Mouse (Mus musculus): ENCODE data around the gene Cacna2d1.

The Cacna2d1 gene

DNA sequence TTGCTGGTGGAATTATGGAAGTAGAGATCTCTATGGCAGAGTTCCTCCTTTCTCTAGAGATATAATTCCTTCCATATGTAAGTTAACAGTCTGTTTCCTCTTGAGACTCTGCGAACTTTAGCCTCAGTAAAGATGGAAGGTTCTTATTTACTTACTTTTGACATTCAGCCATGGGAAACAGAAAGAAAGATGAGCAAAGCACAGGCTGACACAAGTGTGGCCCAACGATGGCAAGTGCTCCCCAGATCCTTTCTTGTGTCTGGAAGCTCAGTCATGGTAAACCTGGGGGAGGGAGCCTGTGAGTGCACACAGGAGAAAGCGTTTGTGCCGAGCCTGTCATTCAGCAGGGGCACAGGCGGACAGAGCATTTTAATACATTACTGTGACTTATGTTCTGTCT lies 48.9 kb downstream of the Cacna2d1 start:
- no peak for DNase-seq (ENCODE audit: low spot score in 2 of 2)

DNA sequence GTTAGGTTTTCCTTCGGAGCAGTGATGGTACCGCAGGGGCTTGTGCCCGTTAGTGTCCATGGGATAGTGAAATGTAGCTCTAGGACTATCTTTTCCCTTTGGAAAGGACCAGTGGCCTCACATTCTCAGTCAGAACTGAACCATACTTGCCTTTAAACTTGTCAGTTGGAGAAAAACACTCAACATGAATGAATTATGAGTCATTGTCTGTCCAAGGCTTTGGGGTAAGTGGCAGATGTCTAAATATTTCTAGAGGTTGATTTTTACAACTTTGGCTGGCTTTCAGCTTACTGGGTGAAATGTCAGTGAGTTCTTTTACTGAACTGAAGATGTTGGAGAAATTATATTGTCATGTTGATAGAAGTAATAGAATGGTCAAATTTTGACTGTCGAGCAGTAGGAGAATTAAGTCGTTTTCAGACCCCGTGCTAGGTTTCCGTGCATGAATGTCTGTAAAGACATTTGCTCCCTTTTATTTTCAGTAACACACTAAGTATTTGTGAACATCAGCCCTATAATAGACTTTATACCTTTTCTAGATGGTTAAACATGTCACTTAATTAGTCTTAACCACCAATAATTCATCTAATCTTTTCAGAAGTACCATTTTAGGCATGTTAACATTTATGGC lies 50.9 kb downstream of the Cacna2d1 start:
- DNase-seq (ENCODE audit: low spot score in 2 of 2) = no peak

GRCm38 (mm10) chr5:15985901-15986300 lies 51.4 kb downstream of the Cacna2d1 start:
- DNase-seq (ENCODE audit: low spot score in 2 of 2) = no peak

DNA sequence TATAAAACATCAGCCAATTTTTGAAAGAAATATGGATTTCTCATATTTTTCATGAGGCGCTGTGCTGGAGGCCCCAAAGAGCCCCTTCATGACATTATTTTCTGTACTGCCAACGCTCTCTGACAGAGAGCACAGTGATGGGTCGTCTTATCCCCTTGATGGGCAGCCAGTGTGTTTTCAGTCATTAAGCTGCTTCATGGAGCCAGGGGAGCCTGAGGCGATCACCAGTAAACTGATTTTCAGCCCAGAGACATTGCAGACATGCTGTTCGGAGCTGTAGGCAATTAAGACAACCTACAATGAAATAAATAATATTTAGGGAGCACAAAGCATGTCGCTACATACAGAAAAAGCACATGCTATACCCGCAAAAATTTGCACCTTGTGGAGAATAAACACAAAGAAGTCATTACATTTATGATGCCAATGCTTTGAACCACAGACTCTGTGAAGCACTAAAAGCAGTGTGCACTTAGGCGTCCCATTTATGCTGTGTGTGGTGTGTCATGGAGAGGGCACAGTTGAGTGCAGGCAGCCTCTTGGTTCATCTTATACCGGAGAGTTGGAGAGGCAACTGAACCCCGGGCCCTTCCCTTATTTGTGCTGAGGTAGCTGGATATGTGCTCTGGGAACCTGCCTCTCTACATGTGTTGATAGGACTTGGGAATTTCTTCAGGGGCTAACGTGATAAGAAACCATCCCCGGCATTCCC lies 57.1 kb downstream of the Cacna2d1 start:
- no peak for DNase-seq (ENCODE audit: low spot score in 2 of 2)

DNA sequence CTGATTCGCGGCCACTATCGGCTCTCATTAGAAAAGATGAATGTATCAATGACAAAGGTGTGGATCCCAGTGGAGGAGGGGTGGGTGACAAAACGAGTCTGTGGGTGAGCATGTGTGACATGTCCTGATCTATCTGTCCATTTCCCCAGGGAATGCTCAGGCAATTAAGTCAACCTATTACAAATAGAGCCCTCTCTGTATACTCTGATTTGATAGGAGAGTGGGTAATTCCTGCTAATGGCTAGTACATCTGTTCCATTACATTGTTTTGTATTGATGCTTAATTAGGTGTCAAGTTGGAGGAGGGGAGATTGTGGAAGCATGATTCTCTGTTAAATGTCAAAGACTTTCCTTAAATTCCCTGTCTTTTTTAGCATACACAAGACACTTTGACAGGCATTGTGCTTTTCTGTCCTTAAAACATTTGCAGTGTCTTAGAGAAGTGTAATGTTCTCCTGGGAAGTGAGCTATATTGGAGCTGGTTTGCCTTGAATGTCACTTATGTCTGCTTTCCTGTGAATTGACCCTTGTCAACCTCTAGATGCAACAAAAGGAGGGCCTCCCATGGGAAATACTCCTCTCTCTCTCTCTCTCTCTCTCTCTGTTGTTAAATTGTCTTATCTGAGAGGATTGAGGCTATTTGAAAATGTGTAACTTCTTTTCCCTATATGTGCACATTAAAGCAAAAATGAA lies 58.9 kb downstream of the Cacna2d1 start:
- no peak for DNase-seq (ENCODE audit: low spot score in 2 of 2)

GRCm38 (mm10) chr5:15997190-15997589 lies 62.7 kb downstream of the Cacna2d1 start:
- DNase-seq (ENCODE audit: low spot score in 2 of 2) = no peak

DNA sequence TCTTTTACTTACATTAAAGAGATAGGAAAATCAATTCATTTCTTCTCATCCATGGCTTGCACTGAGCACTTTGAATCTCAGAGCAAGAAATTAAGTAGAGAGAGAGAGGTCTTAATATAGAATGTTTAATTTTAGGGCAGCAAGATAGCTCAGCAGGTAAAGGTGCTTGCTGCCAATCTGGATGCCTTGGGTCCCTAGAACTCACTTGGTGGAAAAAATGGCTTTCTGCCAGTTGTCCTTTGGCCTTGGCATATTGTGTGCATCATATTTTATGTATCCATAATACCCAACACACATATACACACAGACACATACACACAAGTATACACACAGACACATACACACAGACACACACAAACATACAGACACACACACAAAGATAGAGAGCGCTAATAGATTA lies 63.3 kb downstream of the Cacna2d1 start:
- DNase-seq (ENCODE audit: low spot score in 2 of 2) = no peak

DNA sequence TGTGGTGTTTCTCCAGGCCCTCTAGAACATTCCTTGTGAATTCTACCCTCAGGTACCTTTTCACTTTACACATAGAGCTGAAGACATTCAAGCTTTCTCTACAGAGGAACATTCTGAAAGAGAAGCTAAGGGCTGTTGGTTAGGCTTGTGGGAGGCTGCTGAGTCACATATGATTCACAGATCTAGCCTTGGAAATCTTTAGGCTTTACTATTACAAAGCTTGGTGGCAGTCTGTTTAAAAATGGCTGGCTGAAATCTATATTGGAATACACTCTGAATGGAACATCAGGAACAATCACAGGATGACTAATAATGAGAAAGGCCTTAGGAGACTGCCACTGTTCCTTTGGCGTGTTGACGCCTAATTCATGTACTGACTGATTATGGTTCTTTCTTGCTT lies 66.4 kb downstream of the Cacna2d1 start:
- no peak for DNase-seq (ENCODE audit: low spot score in 2 of 2)

DNA sequence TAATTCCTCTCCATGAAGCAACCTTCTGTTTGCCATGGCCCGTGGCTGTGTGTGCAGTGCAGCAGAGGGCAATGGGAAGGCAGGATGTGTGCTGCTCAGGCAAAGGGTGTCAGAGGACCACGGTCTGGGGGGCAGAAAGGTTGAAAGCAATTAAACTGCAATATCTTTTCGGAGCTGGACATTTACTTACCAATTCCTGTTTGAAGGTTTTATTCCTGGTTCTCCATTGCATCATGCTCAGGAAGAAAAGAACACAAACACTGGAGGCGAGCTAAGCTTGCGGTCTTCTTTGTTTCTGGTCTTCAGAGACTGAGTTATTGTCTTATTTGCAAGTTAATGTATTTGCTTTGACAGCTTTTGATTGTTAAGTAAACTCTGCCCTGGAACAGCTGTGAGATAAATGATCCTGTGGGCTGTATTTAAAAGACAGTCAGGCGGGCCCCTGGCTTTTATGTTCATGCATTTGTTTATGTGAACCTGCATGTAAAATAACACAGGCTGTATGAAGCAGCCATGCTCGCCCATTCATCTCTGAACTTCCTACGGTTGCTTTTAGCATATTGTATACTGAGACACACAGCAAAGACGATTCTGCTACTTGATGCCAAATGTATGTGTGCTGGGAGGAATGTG lies 68.1 kb downstream of the Cacna2d1 start:
- no peak for DNase-seq (ENCODE audit: low spot score in 2 of 2)

DNA sequence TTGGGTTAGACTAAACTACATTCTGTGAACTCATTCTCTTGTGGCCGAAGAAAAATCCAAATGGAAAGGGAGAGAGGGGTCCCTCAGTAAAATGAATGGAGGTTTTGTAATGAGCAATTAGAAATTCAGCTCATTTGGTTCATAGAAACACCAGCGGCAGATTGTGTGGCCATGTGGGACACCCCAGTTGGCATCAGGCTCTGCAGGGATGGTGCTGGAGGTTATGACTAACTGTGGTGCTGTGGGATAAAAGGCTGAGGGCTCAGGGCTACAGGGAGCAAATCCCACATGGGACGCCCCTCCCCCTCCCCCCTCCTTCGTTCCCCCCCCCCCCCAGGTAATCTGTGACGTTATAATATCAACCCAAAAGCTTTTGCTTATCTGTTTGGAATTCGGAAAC lies 69.8 kb downstream of the Cacna2d1 start:
- no peak for DNase-seq (ENCODE audit: low spot score in 2 of 2)

- no peak for DNase-seq (ENCODE audit: low spot score in 2 of 2)
These were observed 72.5 kb downstream of the Cacna2d1 start for GRCm38 (mm10) chr5:16006964-16007363.

DNA sequence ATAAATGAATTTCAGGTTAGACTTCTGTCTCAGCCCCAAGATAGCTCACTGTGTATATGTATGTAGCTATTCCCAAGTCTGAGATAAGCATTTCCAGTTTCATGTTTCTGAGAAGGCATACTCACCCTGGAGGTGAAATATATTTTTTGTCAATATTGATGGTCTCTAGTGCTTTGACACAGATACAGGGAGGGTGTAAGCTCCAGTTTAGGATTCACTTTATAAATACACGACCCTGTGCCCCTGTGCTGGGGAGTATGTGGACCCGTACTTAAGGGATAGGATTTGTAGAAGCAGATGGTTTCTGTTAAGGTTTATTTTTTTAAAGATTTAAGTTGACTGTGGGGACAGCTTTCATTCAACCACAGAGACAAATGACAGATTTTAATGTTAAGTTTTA lies 79.2 kb downstream of the Cacna2d1 start:
- DNase-seq (ENCODE audit: low spot score in 2 of 2) = no peak

- no peak for DNase-seq (ENCODE audit: low spot score in 2 of 2)
These were observed 79.9 kb downstream of the Cacna2d1 start for GRCm38 (mm10) chr5:16014392-16014791.

- no peak for DNase-seq (ENCODE audit: low spot score in 2 of 2)
These were observed 90.3 kb downstream of the Cacna2d1 start for GRCm38 (mm10) chr5:16024626-16025417.

DNA sequence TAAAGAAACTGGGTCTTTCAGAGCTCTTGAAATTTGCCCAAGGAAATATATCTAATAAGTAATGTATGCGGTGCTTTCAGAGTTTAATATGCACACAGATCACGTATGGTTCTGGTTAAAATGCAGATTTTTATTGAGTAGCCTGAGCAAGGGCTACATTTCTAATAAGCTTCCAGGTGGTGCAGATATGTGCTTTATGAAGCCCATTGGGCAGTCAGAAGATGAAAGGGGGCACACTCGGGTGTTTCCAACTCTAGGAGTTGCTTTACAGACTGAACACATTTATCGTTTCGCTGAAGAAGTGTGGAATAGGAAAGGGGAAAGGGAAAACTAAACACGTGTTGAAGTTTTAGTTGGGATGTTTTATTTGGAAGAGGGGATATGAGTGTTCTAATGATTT lies 94.4 kb downstream of the Cacna2d1 start:
- DNase-seq (ENCODE audit: low spot score in 2 of 2) = no peak

DNA sequence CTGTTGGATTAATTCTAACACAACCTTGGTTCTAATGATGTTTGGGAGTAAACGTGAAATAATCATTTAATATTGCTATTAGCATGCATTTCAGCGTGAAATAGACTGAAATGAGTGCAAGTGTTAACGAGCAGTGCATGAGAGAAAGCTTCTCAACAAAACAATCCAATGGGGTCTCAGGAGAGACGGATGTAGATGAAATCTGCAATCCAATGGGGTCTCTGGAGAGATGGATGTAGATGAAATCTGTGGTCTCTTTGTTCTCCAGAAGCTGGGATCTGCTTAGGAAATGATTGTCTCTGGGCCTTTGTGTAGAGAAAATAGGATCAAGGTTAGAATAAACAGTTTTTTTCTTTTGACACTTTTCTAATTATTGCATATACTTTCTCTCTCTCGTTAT lies 95.0 kb downstream of the Cacna2d1 start:
- DNase-seq (ENCODE audit: low spot score in 2 of 2) = no peak

GRCm38 (mm10) chr5:16033569-16033968 lies 99.1 kb downstream of the Cacna2d1 start:
- DNase-seq (ENCODE audit: low spot score in 2 of 2) = no peak

- no peak for DNase-seq (ENCODE audit: low spot score in 2 of 2)
These were observed 100.8 kb downstream of the Cacna2d1 start for GRCm38 (mm10) chr5:16035259-16035658.

GRCm38 (mm10) chr5:16045147-16045878 lies 110.8 kb downstream of the Cacna2d1 start:
- no peak for DNase-seq (ENCODE audit: low spot score in 2 of 2)

DNA sequence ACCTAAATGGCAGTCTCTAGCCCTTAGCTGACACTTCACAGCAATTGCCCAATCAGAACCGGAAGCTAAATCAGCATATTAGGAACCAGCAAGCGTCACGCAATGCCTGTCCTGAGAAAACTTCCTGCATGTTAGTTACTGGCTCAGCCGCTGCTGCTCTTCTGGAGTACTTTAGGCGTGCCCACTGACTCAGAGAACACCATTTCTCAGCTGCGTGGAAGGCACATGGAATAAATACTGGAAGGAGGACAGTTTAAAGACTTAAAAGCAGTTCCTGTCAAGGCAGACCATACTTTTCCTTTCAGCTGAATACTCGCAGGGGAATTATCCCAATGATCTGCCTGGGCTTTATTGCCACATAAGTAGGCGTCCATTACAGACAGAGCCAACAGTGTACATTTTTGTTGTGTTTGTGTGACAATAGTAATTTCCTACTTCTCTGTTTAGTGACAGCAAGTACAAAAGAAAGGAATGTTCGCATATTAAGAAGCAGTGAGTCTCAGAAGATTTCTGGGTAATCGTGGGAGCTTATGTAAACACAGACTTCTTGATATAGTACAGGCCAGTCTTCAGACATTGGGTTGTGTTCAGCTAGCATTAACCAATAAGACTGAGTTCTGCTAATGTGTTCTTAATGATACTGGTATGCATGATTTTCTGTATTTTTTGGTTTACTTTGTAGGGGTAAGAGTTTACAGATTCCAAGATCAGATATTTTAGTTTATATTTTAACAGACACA lies 113.1 kb downstream of the Cacna2d1 start:
- DNase-seq (ENCODE audit: low spot score in 2 of 2) = no peak
